Mouse (Mus musculus) CH12.LX (cell line): ENCODE data around the gene Pclo.

Experiments
- CTCF ChIP-seq, 2 experiments: IDR thresholded peaks in 1 of 2; conservative IDR thresholded peaks in 1 of 2; 2 replicates each; pipeline ENCODE4 v1.5.1; 2011 to 2012; ENCODE audit warnings: low read depth in 2 of 2, low read length in 2 of 2, improper control_type of control experiment in 1 of 2, inconsistent platforms in 1 of 2, mild to moderate bottlenecking in 1 of 2, moderate library complexity in 1 of 2
- ELF1 ChIP-seq: IDR thresholded peaks from 2 replicates; pipeline ENCODE4 v1.6.1; 2014; ENCODE audit warnings: low read depth, mild to moderate bottlenecking, inconsistent platforms, low read length, improper control_type of control experiment
- ETS1 ChIP-seq: conservative IDR thresholded peaks from 2 replicates; pipeline ENCODE4 v1.6.1; 2012; ENCODE audit warnings: low read depth, mild to moderate bottlenecking, inconsistent platforms, low read length, improper control_type of control experiment, moderate library complexity
- IRF4 ChIP-seq: IDR thresholded peaks from 2 replicates; pipeline ENCODE4 v1.6.1; 2014; ENCODE audit warnings: low read depth, mild to moderate bottlenecking, inconsistent platforms, low read length, improper control_type of control experiment
- MXI1 ChIP-seq: IDR thresholded peaks from 2 replicates; pipeline ENCODE4 v1.6.1; 2011; ENCODE audit warnings: mild to moderate bottlenecking, low read depth, low read length, improper control_type of control experiment
- POLR2A ChIP-seq: IDR thresholded peaks from 2 replicates; pipeline ENCODE4 v1.6.1; 2011; ENCODE audit warnings: low read depth, mild to moderate bottlenecking, improper control_type of control experiment, low read length
- RAD21 ChIP-seq: IDR thresholded peaks from 2 replicates; pipeline ENCODE4 v1.6.1; 2011; ENCODE audit warnings: low read depth, mild to moderate bottlenecking, low read length, improper control_type of control experiment, moderate library complexity

DNA sequence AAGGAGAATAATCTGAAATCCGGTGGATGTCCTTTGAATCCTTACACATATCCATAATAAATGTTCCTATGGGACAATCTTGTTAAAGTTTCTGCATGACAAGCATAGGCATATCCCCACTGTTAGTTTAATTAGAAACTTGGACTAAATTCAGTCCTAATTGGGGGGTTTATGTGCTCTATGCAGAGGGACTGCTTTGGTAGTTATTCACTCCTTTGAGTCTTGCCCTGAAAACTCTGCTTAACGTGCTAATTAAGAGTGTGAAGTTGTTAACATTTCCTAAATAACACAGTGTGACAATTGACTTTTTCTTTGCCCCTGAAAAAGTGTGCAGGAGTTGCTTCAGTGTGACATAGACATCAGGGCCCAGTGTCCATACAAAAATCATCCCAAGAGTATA is 177.3 kb downstream of the Pclo start:
- no peak for TF ChIP-seq ELF1
- no peak for TF ChIP-seq ETS1
- no peak for TF ChIP-seq MXI1
- no peak for TF ChIP-seq POLR2A
- no peak for TF ChIP-seq RAD21
- TF ChIP-seq IRF4 = no peak
- no peak for TF ChIP-seq CTCF (conservative IDR thresholded peaks at IDR 0.05 in 1 of 2, IDR thresholded peaks at IDR 0.05 in 1 of 2; ENCODE audit: low read depth in 2 of 2, low read length in 2 of 2)
